Mouse (Mus musculus) small intestine, adult 2 months (tissue): ENCODE measurements around the gene Slc7a1.

ENCODE experiments used
- CTCF ChIP-seq: fragments of 200-500 bp; IDR thresholded peaks from 2 replicates; pipeline ENCODE4 v1.5.1; 2012; ENCODE audit warnings: low read depth, mild to moderate bottlenecking, control low read depth, inconsistent platforms, low read length, moderate library complexity, mixed read lengths; ENCODE audit not compliant: insufficient replicate concordance, insufficient read length; ENCODE audit errors: extremely low read depth
- POLR2A ChIP-seq: fragments of 200-500 bp; IDR thresholded peaks from 2 replicates; pipeline ENCODE4 v1.6.1; 2012; ENCODE audit warnings: low read depth, mild to moderate bottlenecking, control low read depth, inconsistent platforms, low read length, moderate library complexity

GRCm38 (mm10) chr5:148362296-148362695 lies 37.4 kb downstream of the Slc7a1 start:
- TF ChIP-seq CTCF (no peak), POLR2A (no peak)
